Mouse (Mus musculus) splenic B cell, adult 2 months (primary cell): ENCODE data around the gene 9130213A22Rik.
"Not testable (repeated sequence)": the region's sequence is repeated elsewhere in the genome, so short reads cannot be mapped to it uniquely, and the experiment has no call there.

ENCODE experiments used
- DNase-seq: peaks from one replicate; pipeline ENCODE4 v3.0.0-alpha.2; 2011; ENCODE audit warnings: low read depth, low spot score
- H3K27me3 ChIP-seq: 2 replicates; pipeline ENCODE4 v1.6.1; 2012; ENCODE audit warnings: mild to moderate bottlenecking, low read length, moderate library complexity, mixed read lengths; ENCODE audit not compliant: control insufficient read depth, poor library complexity, insufficient read depth, severe bottlenecking
- H3K36me3 ChIP-seq: 2 replicates; pipeline ENCODE4 v1.6.1; 2012; ENCODE audit warnings: mild to moderate bottlenecking, low read length, moderate library complexity, mixed read lengths; ENCODE audit not compliant: control insufficient read depth, poor library complexity, insufficient read depth, severe bottlenecking

The 9130213A22Rik gene

DNA sequence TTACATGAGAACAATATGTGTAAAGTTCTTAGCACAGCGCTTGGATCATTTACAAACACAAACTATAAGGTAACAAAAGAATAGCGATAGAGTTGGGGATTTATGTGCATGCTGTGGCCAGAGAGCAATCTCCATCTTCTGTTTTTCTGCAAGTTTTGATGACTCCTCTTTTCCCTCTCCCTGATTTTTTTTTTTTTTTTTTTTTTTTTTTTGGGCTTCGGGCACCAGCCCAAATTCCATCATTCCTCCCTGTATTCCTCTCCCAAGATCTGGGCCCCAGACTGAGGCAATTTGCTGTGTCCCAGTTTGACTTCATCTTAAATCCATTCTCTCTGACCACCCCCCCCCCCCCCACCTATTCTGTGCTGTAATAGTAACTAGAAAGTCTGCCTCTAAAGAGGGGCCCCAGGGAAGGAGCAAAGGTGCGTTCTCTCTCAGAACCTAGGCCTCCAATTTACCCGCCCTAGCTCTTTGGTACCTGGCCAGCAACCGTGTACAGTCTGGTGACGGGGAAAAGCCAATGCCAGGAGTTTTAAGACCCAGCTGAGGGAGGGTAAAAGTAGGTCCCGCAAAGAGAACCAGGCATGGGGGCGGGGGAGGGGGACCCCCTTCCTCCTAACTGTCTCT lies 25.9 kb downstream of the 9130213A22Rik start:
- Histone ChIP-seq H3K27me3 (no peaks in the 10 kb centered on the region), H3K36me3 (peaks cover 10% of the 10 kb centered on the region)
- no peak for DNase-seq

GRCm38 (mm10) chr11:69095511-69096231 lies 26.7 kb downstream of the 9130213A22Rik start:
- peak; percentile 74 for DNase-seq
- Histone ChIP-seq H3K27me3 (no peaks in the 10 kb centered on the region), H3K36me3 (peaks cover 3% of the 10 kb centered on the region)

DNA sequence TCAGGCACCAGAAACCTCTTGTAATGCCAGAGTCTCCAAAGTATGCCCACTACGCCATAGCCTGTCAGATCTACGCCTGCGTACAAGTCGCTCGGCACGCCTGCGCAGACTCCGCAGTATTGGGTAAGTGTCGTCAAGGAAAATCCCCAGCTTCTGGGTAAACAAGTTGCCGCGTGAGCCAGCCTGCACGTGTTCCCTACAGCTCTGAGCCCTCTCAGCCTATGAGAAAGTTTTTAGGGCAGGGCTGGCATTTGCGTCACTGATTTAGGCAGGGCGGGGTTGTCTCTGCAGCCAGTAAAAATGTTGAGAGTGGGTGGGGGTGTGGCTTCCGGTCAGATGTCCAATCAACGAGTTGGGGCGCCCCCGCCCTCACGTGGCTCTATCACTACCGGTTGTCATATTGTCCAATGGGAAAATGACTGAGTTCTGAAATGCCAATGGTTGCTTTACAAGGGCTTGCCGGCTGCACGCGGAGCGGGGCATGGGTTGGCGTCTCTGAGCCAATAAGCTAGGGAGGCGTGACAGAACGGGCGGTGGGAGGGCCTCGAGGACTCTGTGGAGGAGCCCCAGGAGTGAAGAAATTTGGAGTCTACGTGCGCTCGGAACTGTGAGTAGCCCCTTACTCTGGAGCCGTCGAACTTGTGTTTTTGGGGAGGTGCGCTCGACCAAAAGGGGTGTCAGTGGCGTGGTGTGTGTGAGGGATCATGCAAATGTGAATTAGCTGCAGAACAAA lies 27.5 kb downstream of the 9130213A22Rik start, which contains the start of gene Per1:
TSS of gene Per1 (plus strand) at position 521 of the 733 bp plus-strand sequence.
- H3K27me3 ChIP-seq, result no peaks in the 10 kb centered on the region
- peak; percentile 100 for DNase-seq
- peaks cover 6% of the 10 kb centered on the region for H3K36me3 ChIP-seq

- not testable (repeated sequence) for H3K36me3 ChIP-seq, H3K27me3 ChIP-seq, DNase-seq
Measured at GRCm38 (mm10) chr11:69093856-69094255, 28.5 kb downstream of the 9130213A22Rik start.

GRCm38 (mm10) chr11:69092871-69093270 lies 29.5 kb downstream of the 9130213A22Rik start:
- Histone ChIP-seq H3K27me3 (no peaks in the 10 kb centered on the region), H3K36me3 (peaks cover 7% of the 10 kb centered on the region)
- DNase-seq, result peak; percentile 73

- Histone ChIP-seq H3K27me3 (no peaks in the 10 kb centered on the region), H3K36me3 (peaks cover 7% of the 10 kb centered on the region)
Measured at GRCm38 (mm10) chr11:69092386-69092751, 30.0 kb downstream of the 9130213A22Rik start.

GRCm38 (mm10) chr11:69091566-69092385 lies 30.6 kb downstream of the 9130213A22Rik start:
- DNase-seq, result no peak
- H3K27me3 ChIP-seq, result no peaks in the 10 kb centered on the region
- H3K36me3 ChIP-seq, result peaks cover 7% of the 10 kb centered on the region

More at GRCm38 (mm10) chr11:69092386-69092751, 30.0 kb downstream of the 9130213A22Rik start:
- peak; percentile 92 for DNase-seq

GRCm38 (mm10) chr11:69090367-69090766 lies 32.0 kb downstream of the 9130213A22Rik start:
- Histone ChIP-seq H3K27me3 (no peaks in the 10 kb centered on the region), H3K36me3 (peaks cover 7% of the 10 kb centered on the region)
- DNase-seq, result no peak

DNA sequence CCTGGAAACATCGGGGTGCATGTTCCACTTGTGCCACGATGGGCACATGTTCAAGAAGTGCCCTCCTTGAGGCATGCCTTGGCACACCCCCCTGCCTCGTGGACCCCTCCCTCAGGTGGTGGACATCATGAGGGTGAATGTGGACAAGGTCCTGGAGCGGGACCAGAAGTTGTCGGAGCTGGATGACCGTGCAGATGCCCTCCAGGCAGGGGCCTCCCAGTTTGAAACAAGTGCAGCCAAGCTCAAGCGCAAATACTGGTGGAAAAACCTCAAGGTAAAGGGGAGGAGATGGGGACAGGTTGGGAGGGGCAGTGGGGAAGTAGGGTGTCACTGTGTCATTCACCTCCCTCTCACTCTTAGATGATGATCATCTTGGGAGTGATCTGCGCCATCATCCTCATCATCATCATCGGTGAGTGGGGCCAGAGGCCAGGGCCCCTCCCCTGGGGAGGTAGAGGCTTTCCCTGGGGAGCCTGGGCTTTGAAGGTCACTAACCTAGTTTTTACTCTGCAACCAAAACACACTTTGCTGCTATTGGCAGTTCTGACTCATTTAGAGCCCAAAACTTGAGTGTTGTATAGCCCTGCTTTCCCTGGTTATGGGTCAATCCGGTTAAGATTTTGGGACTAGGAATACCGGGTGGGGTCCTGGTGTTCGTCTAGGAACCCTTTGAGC lies 32.6 kb downstream of the 9130213A22Rik start:
- Histone ChIP-seq H3K27me3 (no peaks in the 10 kb centered on the region), H3K36me3 (peaks cover 7% of the 10 kb centered on the region)
- DNase-seq, result no peak

DNA sequence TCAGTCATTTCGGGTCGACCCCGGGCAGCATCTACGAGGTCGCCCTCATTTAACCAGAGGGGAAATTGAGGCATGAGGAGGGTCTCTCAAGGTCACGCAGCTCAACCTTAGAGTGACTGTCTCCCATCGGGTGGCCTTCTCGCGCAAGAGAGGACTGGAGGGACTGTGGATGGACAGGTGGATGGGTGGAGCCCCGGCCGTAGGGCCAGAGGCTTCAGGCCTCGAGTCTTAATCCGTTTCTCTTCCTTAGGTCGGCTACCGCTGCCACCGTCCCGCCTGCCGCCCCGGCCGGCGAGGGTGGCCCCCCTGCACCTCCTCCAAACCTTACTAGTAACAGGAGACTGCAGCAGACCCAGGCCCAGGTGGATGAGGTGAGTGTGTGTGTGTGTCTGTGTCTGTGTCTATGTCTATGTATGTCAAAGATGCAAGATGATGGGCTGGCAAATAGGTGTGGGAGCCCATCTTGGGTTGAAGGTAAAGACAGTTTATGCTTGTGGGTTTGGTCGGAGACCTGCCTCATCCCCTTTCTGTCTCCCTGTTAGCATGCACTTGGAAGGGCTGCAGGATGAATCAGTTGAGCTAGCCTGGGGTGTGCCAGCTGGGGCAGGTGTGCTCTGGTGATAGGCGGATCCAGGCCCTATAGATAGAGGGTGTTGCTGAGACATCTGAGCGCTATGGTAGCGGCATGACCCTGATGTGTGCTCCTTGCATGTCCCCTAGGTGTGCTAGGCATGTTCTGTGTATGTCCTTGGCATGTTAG lies 33.4 kb downstream of the 9130213A22Rik start:
- DNase-seq, result peak; percentile 36
- Histone ChIP-seq H3K27me3 (no peaks in the 10 kb centered on the region), H3K36me3 (peaks cover 7% of the 10 kb centered on the region)

GRCm38 (mm10) chr11:69088103-69088855 lies 34.1 kb downstream of the 9130213A22Rik start, which contains the start of gene Vamp2:
Gene Vamp2, plus strand, starts transcription at chr11:69088490.
- peak; percentile 93 for DNase-seq
- Histone ChIP-seq H3K27me3 (no peaks in the 10 kb centered on the region), H3K36me3 (peaks cover 7% of the 10 kb centered on the region)

- H3K27me3 ChIP-seq, result no peaks in the 10 kb centered on the region
- H3K36me3 ChIP-seq, result peaks cover 7% of the 10 kb centered on the region
- no peak for DNase-seq
Measured at GRCm38 (mm10) chr11:69087597-69087996, 34.8 kb downstream of the 9130213A22Rik start.

- DNase-seq, result no peak
- Histone ChIP-seq H3K36me3 (peaks cover 7% of the 10 kb centered on the region), H3K27me3 (no peaks in the 10 kb centered on the region)
Measured at GRCm38 (mm10) chr11:69087082-69087481, 35.3 kb downstream of the 9130213A22Rik start.
